Mouse (Mus musculus): Measurements from ENCODE around the gene Txnrd1.

Gene Txnrd1

DNA sequence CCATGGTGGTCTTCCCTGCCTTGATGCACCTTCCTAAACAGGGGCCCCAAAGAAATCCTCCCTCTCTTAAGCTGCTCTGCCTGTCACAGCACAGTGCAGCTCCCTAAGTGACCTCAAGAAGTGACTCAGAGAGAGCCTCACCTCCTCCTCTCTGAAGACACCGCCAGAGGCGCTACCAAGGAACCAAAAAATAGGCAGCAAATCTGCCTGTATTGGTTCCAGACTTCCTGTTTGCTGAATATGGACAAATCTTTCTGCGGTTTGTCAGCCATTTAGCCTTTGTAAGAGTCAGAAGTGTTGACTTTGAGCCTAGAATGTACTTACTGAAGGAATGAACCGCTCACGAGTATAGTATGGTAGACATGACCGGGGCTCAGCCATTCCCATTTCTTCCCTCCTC, 80.0 kb downstream of the Txnrd1 start:
- DNase-seq (ENCODE audit: low read depth, low spot score): no peak

DNA sequence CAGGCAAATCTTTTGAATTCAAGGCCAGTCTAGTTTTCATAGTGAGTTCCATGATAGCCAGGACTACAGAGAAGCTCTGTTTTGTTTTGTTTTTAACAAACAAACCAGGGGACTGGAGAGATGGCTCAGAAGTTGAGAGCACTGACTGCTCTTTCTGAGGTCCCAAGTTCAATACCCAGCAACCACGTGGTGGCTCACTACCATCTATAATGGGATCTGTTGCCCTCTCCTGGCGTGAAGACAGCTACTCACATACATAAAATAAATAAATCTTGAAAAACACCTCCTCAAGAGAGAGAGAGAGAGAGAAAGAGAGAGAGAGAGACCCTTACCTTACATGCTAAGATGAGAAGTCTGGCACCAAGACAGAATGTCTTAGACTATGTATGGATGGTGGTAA, 84.9 kb downstream of the Txnrd1 start:
- DNase-seq (ENCODE audit: low read depth, low spot score): no peak

DNA sequence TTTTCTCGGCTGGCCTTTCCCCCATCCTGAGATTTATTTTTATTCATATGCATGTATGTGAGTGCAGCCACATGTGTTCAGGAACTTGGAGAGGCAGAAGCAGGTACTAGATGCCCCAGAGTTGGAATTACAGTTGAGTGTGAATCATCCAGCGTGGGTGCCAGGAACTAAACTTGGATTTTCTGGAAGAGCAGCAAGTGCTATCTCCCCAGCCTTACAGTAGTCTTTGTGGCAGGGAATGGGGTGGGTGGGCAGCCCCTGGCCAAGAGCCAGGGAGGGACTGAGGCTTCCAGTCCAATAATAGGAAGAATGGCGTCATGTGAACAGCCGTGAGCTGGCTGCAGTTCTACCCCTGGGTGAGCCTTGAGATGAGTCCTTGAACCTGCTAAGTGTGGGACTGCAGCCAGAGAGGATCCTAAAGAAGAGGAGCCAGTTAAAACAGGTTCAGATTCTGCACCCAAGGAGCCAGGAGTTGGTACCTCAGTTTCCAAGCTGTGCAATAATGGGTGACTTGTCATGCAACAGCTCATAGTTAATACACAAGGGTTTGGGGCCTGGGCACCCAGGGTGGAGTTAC, 85.7 kb downstream of the Txnrd1 start:
- no peak for DNase-seq (ENCODE audit: low read depth, low spot score)

DNA sequence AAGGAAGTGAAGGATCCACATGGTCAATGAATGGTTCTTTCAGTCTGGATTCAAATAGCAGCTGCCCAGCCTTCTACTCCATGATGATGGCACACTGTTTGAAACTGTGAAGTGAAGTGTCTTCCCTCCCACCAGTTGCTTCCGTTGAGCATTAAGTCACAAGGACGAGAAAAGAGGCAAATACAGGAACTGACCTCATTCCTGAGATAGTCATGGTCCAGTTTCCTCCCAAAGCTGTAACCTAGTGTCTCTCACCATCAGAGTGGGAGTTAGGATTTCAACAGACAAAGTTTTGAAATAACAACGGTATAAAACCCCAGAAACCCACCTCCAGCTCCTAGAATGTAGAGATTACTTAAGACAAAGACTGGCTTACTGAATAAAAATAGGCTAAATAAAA, 89.8 kb downstream of the Txnrd1 start:
- no peak for DNase-seq (ENCODE audit: low read depth, low spot score)

DNA sequence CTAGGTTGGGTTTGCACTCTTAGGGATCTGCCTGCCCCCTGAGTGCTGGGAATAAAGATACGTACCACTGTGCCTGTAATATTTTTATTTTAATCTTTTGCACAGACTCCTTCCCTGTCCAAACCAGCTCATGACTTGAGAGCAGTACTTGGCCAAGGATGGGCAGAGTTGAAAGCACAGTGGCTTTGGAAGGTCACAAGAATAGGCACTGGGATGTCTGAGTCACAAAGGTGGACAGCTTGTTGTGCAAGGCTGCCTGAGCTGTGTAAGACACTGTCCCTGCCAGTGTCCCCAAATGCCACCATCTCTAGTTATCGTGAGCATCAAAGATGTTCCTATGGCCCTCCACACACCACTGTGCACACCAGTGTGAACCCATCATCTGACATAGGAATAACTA, 91.0 kb downstream of the Txnrd1 start:
- no peak for DNase-seq (ENCODE audit: low read depth, low spot score)

DNA sequence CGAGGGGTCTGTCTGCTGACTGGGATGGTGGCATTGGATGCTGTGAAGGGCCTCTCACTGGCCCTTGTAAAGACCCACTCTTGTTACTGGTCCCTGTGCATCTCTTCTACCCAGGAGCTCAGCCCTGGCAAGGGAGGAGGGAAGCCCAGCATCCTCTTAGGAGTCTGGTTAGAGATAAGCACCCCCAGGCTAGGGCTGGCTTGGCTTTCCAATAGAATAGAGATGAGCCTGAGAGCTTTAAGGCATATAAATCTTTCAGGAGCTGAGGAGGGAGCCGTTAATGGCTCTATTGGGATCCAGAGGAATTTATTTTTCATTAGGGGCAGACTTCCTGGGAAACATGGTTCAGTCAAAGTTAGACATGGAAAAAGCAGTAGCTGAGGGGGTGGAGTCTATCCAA, 91.9 kb downstream of the Txnrd1 start:
- DNase-seq (ENCODE audit: low read depth, low spot score): no peak

DNA sequence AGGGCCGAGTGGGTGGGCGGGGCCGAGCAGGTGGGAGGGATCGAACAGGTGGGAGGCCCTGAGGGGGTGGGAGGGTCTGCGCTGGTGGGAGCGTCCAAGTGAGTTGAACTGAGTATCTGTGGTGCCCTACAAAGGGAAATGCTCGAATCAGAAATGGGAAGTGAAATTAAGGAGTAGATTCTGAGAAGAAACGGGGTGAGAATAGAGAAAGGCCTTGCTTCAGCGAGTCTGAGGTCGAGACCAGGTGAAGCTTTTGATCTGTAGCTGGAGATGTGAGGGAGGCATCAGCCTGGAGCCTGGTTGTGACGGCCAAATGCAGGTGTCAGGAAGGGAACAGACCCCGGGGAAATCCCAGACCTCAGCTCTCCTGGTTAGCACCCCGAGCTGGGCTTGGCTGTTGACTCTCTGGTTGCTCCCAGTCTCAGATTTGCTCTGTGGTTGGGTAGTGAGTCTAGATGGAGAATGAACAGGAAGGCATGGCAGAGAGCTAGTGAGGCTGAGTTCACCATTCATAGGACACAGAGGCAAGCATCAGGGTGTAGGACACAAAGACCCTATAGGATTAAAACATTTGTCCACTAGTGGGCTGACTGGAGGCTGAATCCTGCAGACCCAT, 101.4 kb downstream of the Txnrd1 start:
- DNase-seq (ENCODE audit: low read depth, low spot score): no peak

DNA sequence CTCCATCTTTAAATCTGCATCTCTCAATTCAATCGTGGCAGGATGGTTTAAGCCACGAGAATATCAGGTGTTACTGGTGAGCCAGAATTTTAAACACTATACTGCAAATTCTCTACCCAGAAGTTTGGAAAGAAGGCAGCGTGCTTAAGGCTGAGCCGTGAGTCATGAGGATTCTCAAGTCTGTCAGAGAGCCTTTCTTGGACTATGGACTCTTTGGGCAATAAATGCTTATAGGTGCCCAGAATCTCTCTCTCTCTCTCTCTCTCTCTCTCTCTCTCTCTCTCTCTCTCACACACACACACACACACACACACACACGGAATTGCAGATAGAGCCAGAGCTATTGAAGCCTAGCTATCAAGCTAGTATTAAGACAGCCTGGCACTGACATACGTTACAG, 102.0 kb downstream of the Txnrd1 start:
- no peak for DNase-seq (ENCODE audit: low read depth, low spot score)

Data from retina, adult 2 months (tissue).